Mouse (Mus musculus) embryo, embryonic 11.5 days (tissue): ENCODE results near the gene Ifit2.
"Not testable (repeated sequence)": the region's sequence is repeated elsewhere in the genome, so short reads cannot be mapped to it uniquely, and the experiment has no call there.

Experiments used
- DNase-seq: peaks from one replicate; pipeline ENCODE4 v3.0.0-alpha.2; 2012; ENCODE audit warnings: low read depth, low spot score

Gene Ifit2

GRCm38 (mm10) chr19:34596811-34597210, 46.3 kb downstream of the Ifit2 start:
- DNase-seq, result no peak

DNA sequence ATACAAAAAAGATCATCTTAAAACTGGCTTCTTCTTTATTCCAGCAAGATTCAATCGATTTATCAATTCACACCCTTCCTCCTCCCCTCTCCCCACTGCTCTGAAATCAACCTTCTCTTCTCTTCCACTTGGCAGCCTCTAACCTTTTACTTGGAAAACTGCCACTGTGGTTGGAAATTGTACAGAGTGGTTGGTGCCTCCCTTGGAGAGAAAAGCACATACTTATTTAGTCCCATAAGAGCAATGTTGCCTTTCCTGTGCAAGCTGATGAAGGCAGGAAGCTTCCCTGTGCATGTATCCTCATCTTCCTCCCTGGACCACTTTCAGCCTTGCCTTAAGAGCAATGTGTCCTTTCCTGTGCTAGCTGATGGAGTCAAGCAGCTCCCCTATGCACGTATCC, 47.8 kb downstream of the Ifit2 start:
- no peak for DNase-seq

- DNase-seq, result not testable (repeated sequence)
These were observed 48.8 kb downstream of the Ifit2 start for GRCm38 (mm10) chr19:34599250-34599649.

DNA sequence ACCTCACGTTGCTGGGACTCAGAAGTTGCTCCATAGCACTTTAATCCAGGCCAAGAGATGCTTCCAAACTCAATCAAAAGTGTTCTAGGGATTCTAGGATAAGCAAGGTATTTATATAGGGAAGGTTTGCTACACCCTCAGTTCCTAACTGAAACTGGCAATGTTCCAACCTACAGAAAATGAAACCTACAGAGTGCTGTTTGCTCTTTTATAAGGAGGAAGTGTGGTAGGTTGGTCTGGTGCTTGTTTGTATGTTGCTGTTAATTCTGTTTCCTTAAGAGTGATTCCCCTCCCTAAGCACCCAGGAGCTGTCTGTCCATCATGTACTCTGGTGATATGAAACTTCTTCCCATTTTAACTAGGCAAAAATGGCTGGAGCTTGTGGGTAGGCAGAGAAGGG, 51.4 kb downstream of the Ifit2 start, which contains the start of gene Ifit1bl1:
Ifit1bl1 (minus strand) TSS at position 69 of the 400 bp plus-strand sequence.
- DNase-seq, result not testable (repeated sequence)

DNA sequence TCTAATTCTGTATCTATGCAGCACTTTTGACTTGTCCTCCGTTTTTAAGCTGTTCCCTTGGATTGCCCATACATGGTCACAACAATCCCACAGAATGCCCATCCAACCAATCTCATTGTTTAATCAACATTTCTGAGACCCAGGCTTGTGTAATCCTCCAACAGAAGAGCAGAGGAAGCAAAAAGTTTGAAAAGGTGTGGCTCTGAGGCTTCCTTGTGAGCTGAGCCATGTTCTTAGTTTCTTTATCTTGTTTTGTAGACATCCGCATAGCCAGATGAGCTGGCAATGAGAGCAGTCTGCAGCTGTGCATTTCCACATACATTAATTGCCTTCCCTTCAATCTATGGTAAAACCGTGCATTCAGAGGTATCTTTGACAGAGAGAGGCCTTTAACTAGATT, 55.0 kb downstream of the Ifit2 start:
- DNase-seq, result no peak

DNA sequence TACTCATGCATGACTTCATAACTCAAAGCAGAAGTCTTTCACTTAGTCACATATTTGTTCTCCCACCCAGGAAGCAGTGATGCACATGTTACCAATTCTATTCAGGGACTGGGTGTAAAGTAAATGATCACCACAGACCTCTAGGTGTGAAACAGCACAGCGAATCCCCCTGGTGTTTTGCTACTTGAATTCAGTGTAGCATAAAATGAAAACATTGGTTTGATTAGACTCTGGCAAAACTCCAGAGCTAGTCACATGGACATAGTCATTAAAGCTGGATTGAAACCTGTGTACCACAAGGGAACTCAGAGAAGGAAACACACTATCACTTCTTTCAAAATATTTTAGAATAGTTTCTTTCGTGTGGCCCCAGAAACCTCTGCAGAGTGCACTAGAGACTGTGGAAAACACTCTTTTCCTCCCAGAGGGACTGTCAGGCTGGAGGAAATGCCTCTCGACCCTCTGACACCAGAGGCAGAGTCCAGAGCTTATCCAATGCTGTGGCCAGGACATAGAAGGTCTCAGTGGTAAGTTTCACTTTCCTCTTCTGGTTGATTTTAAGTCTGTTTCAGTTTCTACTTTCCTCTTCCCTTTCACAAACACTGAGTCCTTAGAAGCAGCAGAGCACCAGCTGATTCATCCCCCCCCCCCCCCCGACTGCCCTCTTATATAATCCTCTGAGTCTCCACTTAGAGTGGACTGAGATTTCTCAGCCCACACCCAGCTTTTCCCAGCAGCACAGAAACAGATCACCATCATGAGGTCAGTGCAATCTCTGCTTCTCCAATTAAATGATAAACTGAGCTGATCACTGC, 57.0 kb downstream of the Ifit2 start, which contains the start of gene Ifit3b:
Ifit3b (plus strand) TSS at position 734 of the 815 bp plus-strand sequence.
- not testable (repeated sequence) for DNase-seq

DNA sequence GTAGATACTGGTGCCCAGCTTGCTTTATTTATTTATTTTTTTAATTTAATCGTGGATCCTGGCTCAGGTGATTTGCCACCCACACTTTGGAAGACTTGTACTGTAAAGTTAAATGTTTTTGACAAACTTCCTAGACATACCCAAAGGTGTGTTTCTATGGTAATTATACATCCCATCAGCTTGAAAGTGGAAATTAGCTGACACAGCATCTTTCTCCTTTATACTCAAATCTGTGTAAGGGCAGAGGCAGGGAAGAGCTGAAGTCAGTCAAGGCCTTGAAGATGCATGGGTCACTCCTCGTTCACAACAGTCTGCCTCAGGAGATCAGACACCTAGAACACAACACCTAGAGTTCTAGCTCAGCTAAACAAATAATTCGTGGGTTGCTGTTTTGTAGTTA, 59.6 kb downstream of the Ifit2 start:
- DNase-seq, result not testable (repeated sequence)

DNA sequence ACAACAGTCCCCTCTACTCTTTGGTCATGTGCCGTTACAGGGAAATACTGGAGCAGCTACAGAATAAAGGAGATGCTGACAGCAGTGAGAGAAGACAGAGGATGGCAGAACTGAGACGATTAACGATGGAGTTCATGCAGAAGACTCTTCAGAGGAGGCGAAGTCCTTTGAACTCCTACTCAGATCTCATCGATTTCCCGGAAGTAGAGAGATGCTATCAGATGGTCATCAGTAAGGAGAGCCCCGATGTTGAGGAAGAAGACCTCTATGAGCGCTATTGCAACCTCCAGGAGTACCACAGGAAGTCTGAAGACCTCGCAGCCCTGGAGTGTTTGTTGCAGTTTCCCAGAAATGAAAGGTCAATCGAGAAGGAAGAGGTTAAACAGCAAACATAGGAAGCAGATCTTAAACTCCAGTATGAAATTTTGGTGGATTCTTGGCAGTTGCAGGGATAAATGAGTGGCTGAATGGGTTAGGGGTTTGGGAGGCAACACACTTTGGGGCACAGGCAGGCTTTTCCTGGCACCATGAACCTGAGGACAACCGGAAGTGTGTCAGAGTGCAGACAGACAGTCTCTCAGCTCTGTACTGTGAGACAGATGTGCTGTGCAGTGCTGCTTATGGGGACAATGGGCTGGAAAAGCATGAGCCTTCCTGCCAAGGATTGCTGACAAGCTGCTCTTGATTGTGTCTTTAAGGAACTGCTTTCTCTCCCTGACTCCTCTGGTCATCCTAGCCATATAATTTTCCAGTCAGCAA, 61.9 kb downstream of the Ifit2 start:
- not testable (repeated sequence) for DNase-seq

DNA sequence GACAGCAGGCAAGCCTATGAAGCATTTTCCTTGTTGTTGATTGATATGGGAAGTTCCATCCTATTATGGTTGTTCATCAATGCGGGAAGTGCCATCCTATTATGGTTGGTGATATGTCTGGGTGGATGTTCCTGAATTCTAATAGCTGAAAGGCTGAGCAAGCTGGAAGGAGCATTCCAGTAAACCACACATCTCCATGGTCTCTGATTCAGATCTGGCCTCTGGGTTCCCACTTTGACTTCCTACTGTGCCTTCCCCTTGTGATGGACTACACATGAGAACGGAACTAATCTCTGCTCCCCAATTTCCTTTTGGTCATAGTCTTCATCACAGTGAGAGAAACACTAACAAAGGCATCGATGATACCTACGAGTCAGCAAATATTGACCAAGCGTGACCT, 70.4 kb downstream of the Ifit2 start:
- DNase-seq, result no peak

DNA sequence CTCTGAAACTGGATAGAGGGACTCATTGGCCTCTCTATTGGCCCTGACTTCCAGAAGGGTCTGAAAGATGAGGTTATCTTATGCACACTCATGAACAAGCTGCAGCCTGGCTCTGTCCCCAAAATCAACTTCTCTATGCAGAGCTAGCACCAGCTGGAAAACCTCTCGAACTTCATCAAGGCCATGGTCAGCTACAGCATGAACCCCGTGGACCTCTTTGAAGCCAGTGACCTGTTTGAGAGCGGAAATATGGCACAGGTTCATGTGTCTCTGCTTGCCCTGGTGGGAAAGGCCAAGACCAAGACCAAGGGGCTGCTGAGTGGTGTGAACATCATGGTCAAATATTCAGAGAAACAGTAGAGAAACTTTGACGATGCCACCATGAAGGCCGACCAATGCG, 73.3 kb downstream of the Ifit2 start:
- no peak for DNase-seq

DNA sequence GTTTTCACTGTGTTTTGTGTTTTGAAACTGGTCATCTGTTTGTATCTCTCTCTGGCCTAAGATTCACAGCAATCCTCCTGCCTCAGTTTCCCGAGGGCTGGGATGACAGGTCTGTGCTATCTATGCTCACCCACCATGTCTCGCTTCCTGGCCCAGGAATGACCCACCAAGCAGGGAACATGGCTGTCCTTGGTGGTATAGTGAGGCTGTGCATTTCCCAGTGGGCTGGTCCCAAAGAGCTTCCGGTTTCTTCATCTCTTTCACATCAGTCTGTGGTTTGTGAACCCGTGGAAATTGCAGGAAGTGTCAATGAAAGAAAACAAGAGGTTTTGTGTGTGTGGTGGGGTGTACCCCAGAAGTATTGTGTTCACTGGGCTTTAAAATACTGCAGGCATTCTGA, 74.2 kb downstream of the Ifit2 start:
- no peak for DNase-seq
